Mouse (Mus musculus) stomach, postnatal 0 days (tissue): Measurements from ENCODE around the gene Ccr4. TPM values are rescaled to one million over a fixed set of nuclear protein-coding genes. Genes with fewer than 3 reads are reported as not detected.

Source experiments
- ATAC-seq: fragments of 200-750 bp; cut with Nextera tagmentation; 2 replicates; pipeline ENCODE4 v1.8.0; 2017; ENCODE audit not compliant: low FRiP score, low TSS enrichment
- DNase-seq: peaks from one replicate; pipeline ENCODE4 v3.0.0-alpha.2; 2016; ENCODE audit warnings: low spot score
- H3K27ac ChIP-seq: fragments of 300-500 bp; sonication (generic); replicated peaks from 2 replicates; pipeline ENCODE4 v1.5.1; 2014; ENCODE audit warnings: mild to moderate bottlenecking, control low read depth
- H3K27me3 ChIP-seq: fragments of 300-500 bp; sonication (generic); 2 replicates; pipeline ENCODE4 v1.6.1; 2014; ENCODE audit warnings: low read length; ENCODE audit not compliant: control insufficient read depth, insufficient read depth
- H3K36me3 ChIP-seq: fragments of 300-500 bp; sonication (generic); 2 replicates; pipeline ENCODE4 v1.6.1; 2014; ENCODE audit warnings: low read length, mixed read lengths; ENCODE audit not compliant: control insufficient read depth, insufficient read depth
- H3K4me1 ChIP-seq: fragments of 300-500 bp; sonication (generic); replicated peaks from 2 replicates; pipeline ENCODE4 v1.6.1; 2014; ENCODE audit warnings: antibody characterized with exemption; ENCODE audit not compliant: control insufficient read depth, insufficient read depth
- H3K4me2 ChIP-seq: fragments of 300-500 bp; sonication (generic); replicated peaks from 2 replicates; pipeline ENCODE4 v1.6.1; 2014; ENCODE audit warnings: low read depth, mild to moderate bottlenecking, control low read depth, moderate library complexity
- H3K4me3 ChIP-seq: fragments of 300-500 bp; sonication (generic); 2 replicates; pipeline ENCODE4 v1.5.1; 2014; ENCODE audit warnings: low read depth, low read length, control low read depth
- H3K9ac ChIP-seq: fragments of 300-500 bp; sonication (generic); 2 replicates; pipeline ENCODE4 v1.6.1; 2014; ENCODE audit warnings: mild to moderate bottlenecking, low read length, control low read depth, mixed read lengths
- H3K9me3 ChIP-seq: fragments of 300-500 bp; sonication (generic); 2 replicates; pipeline ENCODE4 v1.6.1; 2016; ENCODE audit warnings: low read length; ENCODE audit not compliant: control insufficient read depth
- CTCF ChIP-seq: IDR thresholded peaks from 2 replicates; pipeline ENCODE4 v1.5.1; 2016; ENCODE audit warnings: antibody characterized with exemption, low read depth, mild to moderate bottlenecking, moderate library complexity
- EP300 ChIP-seq: optimal IDR thresholded peaks from 2 replicates; pipeline ENCODE3; 2016; ENCODE audit warnings: antibody characterized with exemption
- WGBS: fragments of 180-500 bp; shearing (Covaris S2); extraction: QIAGEN DNeasy Blood & Tissue Kit; methylation state at CpG from one replicate; pipeline ENCODE4 v1.1.7; 2014; 5-methylcytosine and 5-hydroxymethylcytosine counted together
- polyA plus RNA-seq: library from polyadenylated mRNA; unstranded; fragments of >200 nt; fragmentation: Nextera tagmentation; extraction: Ambion mirVana; gene quantifications from 2 replicates; pipeline ENCODE4 v1.2.1, GENCODE M21; 2015

The Ccr4 gene
- polyA plus RNA-seq, 1 experiment from 2014 or later = not detected

DNA sequence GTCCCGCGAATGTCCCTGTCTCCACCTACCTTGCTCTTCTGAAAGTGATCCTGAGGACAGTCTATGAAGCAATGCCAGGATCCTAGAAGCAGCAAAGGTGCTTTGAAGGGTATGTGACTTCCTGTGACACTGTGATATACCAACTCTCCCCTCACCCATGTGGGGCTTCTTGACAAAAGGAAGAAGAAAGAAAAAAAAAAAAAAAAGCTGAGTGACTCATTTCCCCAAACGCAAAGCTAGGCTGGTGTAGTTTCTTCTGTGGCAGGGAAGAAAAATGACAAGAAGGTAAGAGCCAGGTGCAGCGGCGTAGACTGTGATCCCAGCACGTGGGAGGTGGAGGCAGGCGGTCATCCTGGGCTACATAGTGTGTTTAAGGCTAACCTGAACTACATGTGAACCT lies 8.2 kb downstream of the Ccr4 start:
- ATAC-seq (no peak), DNase-seq (no peak)
- no peak overlapping the region for H3K4me2 ChIP-seq
- H3K4me3 ChIP-seq = no peak overlapping the region
- TF ChIP-seq EP300 = no peak
- no peak for TF ChIP-seq CTCF
- H3K27me3 ChIP-seq = no peaks in the 10 kb centered on the region
- no peaks in the 10 kb centered on the region for H3K9me3 ChIP-seq
- H3K9ac ChIP-seq = no peak overlapping the region
- H3K27ac ChIP-seq = no peak overlapping the region
- H3K4me1 ChIP-seq = no peaks in the 10 kb centered on the region
- WGBS = 70% methylated on average over 7 of the region's 7 CpGs
- no peaks in the 10 kb centered on the region for H3K36me3 ChIP-seq

DNA sequence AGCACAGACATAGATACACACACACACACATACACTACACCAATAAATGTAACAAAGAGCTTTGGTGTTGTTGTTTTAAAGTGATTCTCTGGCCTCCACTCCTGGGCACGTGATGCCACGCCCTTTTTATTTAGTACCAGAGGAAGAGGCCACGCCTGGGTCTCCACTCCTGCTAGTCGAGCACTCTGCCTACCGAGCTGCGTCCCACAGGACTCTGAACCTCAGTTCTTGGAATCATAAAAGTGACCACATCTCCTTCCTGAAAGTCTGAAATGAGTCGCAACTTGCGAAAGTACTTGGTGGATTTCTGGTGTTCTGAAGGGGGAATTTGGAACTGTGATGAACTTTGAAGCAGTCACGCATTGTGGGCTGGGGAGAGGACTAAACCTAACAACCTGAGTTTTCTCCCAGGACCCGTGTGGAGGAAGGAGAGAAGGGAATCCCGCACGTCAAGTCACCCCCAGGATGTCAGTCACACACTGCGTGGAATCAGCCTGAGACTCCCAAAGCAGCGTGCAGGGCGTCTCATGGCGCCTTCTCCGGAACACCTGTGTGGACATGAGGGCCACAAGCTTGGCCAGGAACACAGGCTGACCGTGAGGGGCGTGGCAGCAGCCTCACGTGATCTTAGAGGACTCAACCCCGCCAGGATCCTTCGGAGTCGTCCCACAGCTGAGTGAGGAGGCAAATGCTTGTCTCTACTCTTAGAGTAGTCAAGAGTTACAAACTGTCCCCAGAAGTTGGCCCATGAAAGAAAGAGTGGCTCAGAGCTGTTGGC lies 17.0 kb downstream of the Ccr4 start:
- H3K9me3 ChIP-seq = no peaks in the 10 kb centered on the region
- WGBS = 62% methylated on average over 23 of the region's 23 CpGs

DNA sequence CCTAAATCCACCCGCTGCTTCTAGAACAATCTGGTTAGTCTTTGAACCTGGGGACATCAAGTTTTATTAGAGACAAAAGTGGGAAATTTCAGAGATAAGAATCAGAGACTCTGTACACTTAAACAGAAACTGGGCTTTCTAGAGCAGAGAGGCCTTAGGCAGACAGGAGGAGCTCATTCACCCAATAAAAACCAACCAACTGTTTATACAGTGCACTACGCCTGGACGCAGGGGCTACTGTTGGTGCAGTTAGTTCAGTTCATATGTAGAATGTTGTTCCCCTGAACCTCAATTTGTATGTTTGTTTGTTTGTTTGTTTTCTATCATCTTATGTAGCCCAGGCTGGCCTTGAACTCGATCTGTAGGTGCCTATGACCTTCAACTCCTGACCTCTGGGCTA lies 17.9 kb downstream of the Ccr4 start:
- ATAC-seq = no peak

More for the DNA sequence above, 17.0 kb downstream of the Ccr4 start:
- peak; percentile 63 for DNase-seq
- Histone ChIP-seq H3K4me2 (no peak overlapping the region), H3K4me1 (no peaks in the 10 kb centered on the region), H3K9ac (no peak overlapping the region), H3K4me3 (no peak overlapping the region), H3K27ac (no peak overlapping the region), H3K36me3 (no peaks in the 10 kb centered on the region), H3K27me3 (no peaks in the 10 kb centered on the region)
- TF ChIP-seq CTCF (no peak), EP300 (no peak)
- ATAC-seq = peak; percentile 85

DNA sequence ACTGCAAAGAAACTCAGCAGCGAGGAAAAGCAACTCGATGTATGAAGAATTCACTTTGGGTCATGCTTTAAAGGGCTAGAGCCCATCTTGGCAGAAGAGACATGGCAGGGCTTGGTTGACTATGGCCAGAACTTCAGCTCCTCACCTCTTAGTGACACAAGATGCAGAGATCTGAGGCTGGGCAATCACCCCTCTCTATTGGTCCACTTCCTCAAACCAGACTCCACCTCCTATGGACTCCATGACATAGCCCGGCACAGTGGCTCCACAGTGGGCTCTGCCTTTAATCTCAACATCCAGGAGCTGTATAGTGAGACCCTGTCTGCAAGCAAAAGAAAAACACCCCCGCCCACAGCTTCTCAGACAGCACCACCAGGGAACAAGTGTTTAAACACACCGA lies 19.9 kb downstream of the Ccr4 start:
- DNase-seq = no peak
- Histone ChIP-seq H3K4me2 (no peak overlapping the region), H3K27ac (no peak overlapping the region), H3K4me1 (no peaks in the 10 kb centered on the region), H3K9ac (no peak overlapping the region), H3K27me3 (no peaks in the 10 kb centered on the region), H3K9me3 (no peaks in the 10 kb centered on the region), H3K36me3 (no peaks in the 10 kb centered on the region), H3K4me3 (no peak overlapping the region)
- WGBS = 80% methylated on average over 5 of the region's 5 CpGs
- ATAC-seq = no peak
- no peak for TF ChIP-seq CTCF
- TF ChIP-seq EP300 = no peak

More for the DNA sequence above, 17.9 kb downstream of the Ccr4 start:
- no peak overlapping the region for H3K9ac ChIP-seq
- H3K4me2 ChIP-seq = no peak overlapping the region
- WGBS = 66% methylated on average over 4 of the region's 4 CpGs
- no peaks in the 10 kb centered on the region for H3K4me1 ChIP-seq
- no peak overlapping the region for H3K27ac ChIP-seq
- TF ChIP-seq EP300 (no peak), CTCF (no peak)
- DNase-seq = no peak
- no peak overlapping the region for H3K4me3 ChIP-seq
- H3K27me3 ChIP-seq = no peaks in the 10 kb centered on the region
- H3K9me3 ChIP-seq = no peaks in the 10 kb centered on the region
- no peaks in the 10 kb centered on the region for H3K36me3 ChIP-seq

DNA sequence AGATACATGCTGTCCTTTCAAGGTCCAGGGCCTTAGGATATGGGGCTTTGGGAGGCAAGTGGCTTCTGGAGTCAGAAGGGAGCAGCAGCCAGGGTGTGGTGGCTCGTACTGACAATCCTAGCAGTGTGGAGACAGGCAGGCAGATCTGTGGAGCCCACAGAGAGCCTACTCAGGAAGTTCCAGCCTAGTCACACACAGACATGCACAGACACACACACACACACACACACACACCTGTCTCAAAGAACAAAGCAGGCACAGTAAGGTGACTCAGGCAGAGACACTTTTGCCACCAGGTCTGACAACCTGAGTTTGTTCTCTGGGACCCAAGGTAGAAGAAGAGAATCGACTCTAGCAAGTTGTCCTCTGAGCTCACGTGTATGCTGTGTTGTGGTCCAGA lies 23.8 kb downstream of the Ccr4 start:
- Histone ChIP-seq H3K27me3 (no peaks in the 10 kb centered on the region), H3K4me1 (no peaks in the 10 kb centered on the region), H3K9me3 (no peaks in the 10 kb centered on the region), H3K4me3 (no peak overlapping the region), H3K27ac (no peak overlapping the region), H3K36me3 (no peaks in the 10 kb centered on the region; the same call in 1 of the 2 replicates), H3K9ac (no peak overlapping the region), H3K4me2 (no peak overlapping the region)
- WGBS = 77% methylated on average over 3 of the region's 3 CpGs
- TF ChIP-seq CTCF (no peak), EP300 (no peak)
- ATAC-seq (no peak), DNase-seq (no peak)

DNA sequence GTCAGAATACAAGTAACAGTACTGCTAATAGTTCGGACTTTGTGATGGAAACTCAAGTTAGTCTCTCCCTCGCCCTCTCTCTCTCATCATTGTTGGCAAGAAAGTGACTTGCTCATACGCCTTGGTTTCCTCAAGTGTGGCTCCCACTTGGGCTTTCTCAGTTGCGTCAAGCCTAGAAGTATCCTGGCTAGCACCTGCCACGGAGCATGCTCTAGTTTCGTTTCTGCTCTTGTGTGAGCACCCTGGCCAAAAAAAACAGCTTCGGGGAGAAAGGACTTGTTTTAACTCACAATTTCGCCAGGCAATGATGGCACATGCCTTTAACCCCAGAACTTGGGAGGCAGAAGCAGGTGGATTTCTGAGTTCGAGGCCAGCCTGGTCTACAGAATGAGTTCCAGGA lies 27.7 kb downstream of the Ccr4 start:
- Histone ChIP-seq H3K9me3 (no peaks in the 10 kb centered on the region), H3K27ac (no peak overlapping the region), H3K4me1 (no peaks in the 10 kb centered on the region), H3K9ac (no peak overlapping the region), H3K4me3 (no peak overlapping the region), H3K36me3 (no peaks in the 10 kb centered on the region; the same call in 1 of the 2 replicates), H3K4me2 (no peak overlapping the region), H3K27me3 (no peaks in the 10 kb centered on the region)
- TF ChIP-seq CTCF (no peak), EP300 (no peak)
- DNase-seq (no peak), ATAC-seq (no peak)
- WGBS = 93% methylated on average over 9 of the region's 9 CpGs
